Mouse (Mus musculus): Measurements from ENCODE around the gene 5730522E02Rik. TPM values are rescaled to one million over a fixed set of nuclear protein-coding genes. Genes with fewer than 3 reads are reported as not detected.

Gene 5730522E02Rik
- polyA plus RNA-seq, 1 experiment from 2014 or later, result 12.3 TPM

- H3K27me3 ChIP-seq (replicated peaks; ENCODE audit: control insufficient read depth, insufficient read depth, low read length), result no peaks in the 10 kb centered on the region
- no peak for ATAC-seq
- H3K9me3 ChIP-seq (ENCODE audit: control insufficient read depth, low read length), result no peaks in the 10 kb centered on the region
- no peak overlapping the region for H3K4me3 ChIP-seq (ENCODE audit: low read length)
- H3K4me1 ChIP-seq (ENCODE audit: control insufficient read depth, insufficient read depth, low read depth, low read length), result no peaks in the 10 kb centered on the region
- no peak overlapping the region for H3K4me2 ChIP-seq (ENCODE audit: low read length)
- H3K27ac ChIP-seq (ENCODE audit: low read depth, low read length), result no peak overlapping the region
- WGBS, result 71% methylated on average over 7 of the region's 7 CpGs
- no peaks in the 10 kb centered on the region for H3K36me3 ChIP-seq (ENCODE audit: control insufficient read depth, insufficient read depth, low read length)
- no peak overlapping the region for H3K9ac ChIP-seq (ENCODE audit: low read depth, low read length)
Observed at GRCm38 (mm10) chr11:25753156-25753899, 457.2 kb downstream of the 5730522E02Rik start.

GRCm38 (mm10) chr11:25752418-25752817 lies 458.1 kb downstream of the 5730522E02Rik start:
- no peak for ATAC-seq
- Histone ChIP-seq H3K9ac (ENCODE audit: low read depth, low read length) (no peak overlapping the region), H3K9me3 (ENCODE audit: control insufficient read depth, low read length) (no peaks in the 10 kb centered on the region), H3K4me3 (ENCODE audit: low read length) (no peak overlapping the region), H3K4me1 (ENCODE audit: control insufficient read depth, insufficient read depth, low read depth, low read length) (no peaks in the 10 kb centered on the region), H3K4me2 (ENCODE audit: low read length) (no peak overlapping the region), H3K27ac (ENCODE audit: low read depth, low read length) (no peak overlapping the region), H3K36me3 (ENCODE audit: control insufficient read depth, insufficient read depth, low read length) (no peaks in the 10 kb centered on the region), H3K27me3 (replicated peaks; ENCODE audit: control insufficient read depth, insufficient read depth, low read length) (no peaks in the 10 kb centered on the region)
- WGBS, result 63% methylated on average over 3 of the region's 3 CpGs

GRCm38 (mm10) chr11:25747098-25747862 lies 463.3 kb downstream of the 5730522E02Rik start:
- Histone ChIP-seq H3K4me2 (ENCODE audit: low read length) (no peak overlapping the region), H3K4me1 (ENCODE audit: control insufficient read depth, insufficient read depth, low read depth, low read length) (no peaks in the 10 kb centered on the region), H3K36me3 (ENCODE audit: control insufficient read depth, insufficient read depth, low read length) (no peaks in the 10 kb centered on the region), H3K9ac (ENCODE audit: low read depth, low read length) (no peak overlapping the region), H3K9me3 (ENCODE audit: control insufficient read depth, low read length) (no peaks in the 10 kb centered on the region), H3K27ac (ENCODE audit: low read depth, low read length) (no peak overlapping the region), H3K27me3 (replicated peaks; ENCODE audit: control insufficient read depth, insufficient read depth, low read length) (no peaks in the 10 kb centered on the region), H3K4me3 (ENCODE audit: low read length) (no peak overlapping the region)
- no peak for ATAC-seq
- 61% methylated on average over 6 of the region's 6 CpGs for WGBS

- H3K36me3 ChIP-seq (ENCODE audit: control insufficient read depth, insufficient read depth, low read length), result no peaks in the 10 kb centered on the region
- 92% methylated on average over 3 of the region's 3 CpGs for WGBS
- H3K27me3 ChIP-seq (replicated peaks; ENCODE audit: control insufficient read depth, insufficient read depth, low read length), result no peaks in the 10 kb centered on the region
- H3K27ac ChIP-seq (ENCODE audit: low read depth, low read length), result no peak overlapping the region
- H3K4me3 ChIP-seq (ENCODE audit: low read length), result no peak overlapping the region
- no peak overlapping the region for H3K4me2 ChIP-seq (ENCODE audit: low read length)
- no peak overlapping the region for H3K9ac ChIP-seq (ENCODE audit: low read depth, low read length)
- ATAC-seq, result no peak
- H3K4me1 ChIP-seq (ENCODE audit: control insufficient read depth, insufficient read depth, low read depth, low read length), result no peaks in the 10 kb centered on the region
- H3K9me3 ChIP-seq (ENCODE audit: control insufficient read depth, low read length), result no peaks in the 10 kb centered on the region
Observed at GRCm38 (mm10) chr11:25743664-25744063, 466.9 kb downstream of the 5730522E02Rik start.

- H3K9me3 ChIP-seq (ENCODE audit: control insufficient read depth, low read length), result no peaks in the 10 kb centered on the region
- H3K9ac ChIP-seq (ENCODE audit: low read depth, low read length), result no peak overlapping the region
- H3K4me1 ChIP-seq (ENCODE audit: control insufficient read depth, insufficient read depth, low read depth, low read length), result no peaks in the 10 kb centered on the region
- no peak for ATAC-seq
- no peak overlapping the region for H3K4me2 ChIP-seq (ENCODE audit: low read length)
- WGBS, result 79% methylated on average over 5 of the region's 5 CpGs
- H3K27me3 ChIP-seq (replicated peaks; ENCODE audit: control insufficient read depth, insufficient read depth, low read length), result no peaks in the 10 kb centered on the region
- H3K4me3 ChIP-seq (ENCODE audit: low read length), result no peak overlapping the region
- H3K36me3 ChIP-seq (ENCODE audit: control insufficient read depth, insufficient read depth, low read length), result no peaks in the 10 kb centered on the region
- no peak overlapping the region for H3K27ac ChIP-seq (ENCODE audit: low read depth, low read length)
Observed at GRCm38 (mm10) chr11:25737255-25737654, 473.3 kb downstream of the 5730522E02Rik start.

GRCm38 (mm10) chr11:25729476-25729875 lies 481.1 kb downstream of the 5730522E02Rik start:
- Histone ChIP-seq H3K9me3 (ENCODE audit: control insufficient read depth, low read length) (no peaks in the 10 kb centered on the region), H3K36me3 (ENCODE audit: control insufficient read depth, insufficient read depth, low read length) (no peaks in the 10 kb centered on the region), H3K4me1 (ENCODE audit: control insufficient read depth, insufficient read depth, low read depth, low read length) (no peaks in the 10 kb centered on the region), H3K9ac (ENCODE audit: low read depth, low read length) (no peak overlapping the region), H3K27me3 (replicated peaks; ENCODE audit: control insufficient read depth, insufficient read depth, low read length) (no peaks in the 10 kb centered on the region), H3K4me3 (ENCODE audit: low read length) (no peak overlapping the region), H3K27ac (ENCODE audit: low read depth, low read length) (no peak overlapping the region), H3K4me2 (ENCODE audit: low read length) (no peak overlapping the region)
- WGBS, result 77% methylated on average over 1 of the region's 1 CpGs
- ATAC-seq, result no peak

- 62% methylated on average over 7 of the region's 7 CpGs for WGBS
- H3K27me3 ChIP-seq (replicated peaks; ENCODE audit: control insufficient read depth, insufficient read depth, low read length), result no peaks in the 10 kb centered on the region
- no peaks in the 10 kb centered on the region for H3K36me3 ChIP-seq (ENCODE audit: control insufficient read depth, insufficient read depth, low read length)
- H3K9me3 ChIP-seq (ENCODE audit: control insufficient read depth, low read length), result no peaks in the 10 kb centered on the region
- no peak overlapping the region for H3K27ac ChIP-seq (ENCODE audit: low read depth, low read length)
- no peaks in the 10 kb centered on the region for H3K4me1 ChIP-seq (ENCODE audit: control insufficient read depth, insufficient read depth, low read depth, low read length)
- H3K4me2 ChIP-seq (ENCODE audit: low read length), result no peak overlapping the region
- ATAC-seq, result peak; percentile 48
- H3K9ac ChIP-seq (ENCODE audit: low read depth, low read length), result no peak overlapping the region
- no peak overlapping the region for H3K4me3 ChIP-seq (ENCODE audit: low read length)
Observed at GRCm38 (mm10) chr11:25715447-25716321, 494.9 kb downstream of the 5730522E02Rik start.

- no peak overlapping the region for H3K4me3 ChIP-seq (ENCODE audit: low read length)
- H3K4me2 ChIP-seq (ENCODE audit: low read length), result no peak overlapping the region
- H3K36me3 ChIP-seq (ENCODE audit: control insufficient read depth, insufficient read depth, low read length), result no peaks in the 10 kb centered on the region
- no peak overlapping the region for H3K9ac ChIP-seq (ENCODE audit: low read depth, low read length)
- H3K9me3 ChIP-seq (ENCODE audit: control insufficient read depth, low read length), result no peaks in the 10 kb centered on the region
- H3K27ac ChIP-seq (ENCODE audit: low read depth, low read length), result no peak overlapping the region
- WGBS, result 68% methylated on average over 2 of the region's 2 CpGs
- no peak for ATAC-seq
- H3K27me3 ChIP-seq (replicated peaks; ENCODE audit: control insufficient read depth, insufficient read depth, low read length), result no peaks in the 10 kb centered on the region
- H3K4me1 ChIP-seq (ENCODE audit: control insufficient read depth, insufficient read depth, low read depth, low read length), result no peaks in the 10 kb centered on the region
Observed at GRCm38 (mm10) chr11:25710559-25710958, 500.0 kb downstream of the 5730522E02Rik start.

- 72% methylated on average over 4 of the region's 4 CpGs for WGBS
- no peaks in the 10 kb centered on the region for H3K27me3 ChIP-seq (replicated peaks; ENCODE audit: control insufficient read depth, insufficient read depth, low read length)
- H3K27ac ChIP-seq (ENCODE audit: low read depth, low read length), result no peak overlapping the region
- no peak for ATAC-seq
- no peaks in the 10 kb centered on the region for H3K4me1 ChIP-seq (ENCODE audit: control insufficient read depth, insufficient read depth, low read depth, low read length)
- H3K4me3 ChIP-seq (ENCODE audit: low read length), result no peak overlapping the region
- H3K36me3 ChIP-seq (ENCODE audit: control insufficient read depth, insufficient read depth, low read length), result no peaks in the 10 kb centered on the region
- no peaks in the 10 kb centered on the region for H3K9me3 ChIP-seq (ENCODE audit: control insufficient read depth, low read length)
- no peak overlapping the region for H3K4me2 ChIP-seq (ENCODE audit: low read length)
- H3K9ac ChIP-seq (ENCODE audit: low read depth, low read length), result no peak overlapping the region
Observed at GRCm38 (mm10) chr11:25709892-25710291, 500.7 kb downstream of the 5730522E02Rik start.

Measured in hindbrain, embryonic 16.5 days (tissue).